Mouse (Mus musculus): ENCODE data around the gene Slc38a6.

The Slc38a6 gene

GRCm38 (mm10) chr12:73317706-73318686, 31.4 kb downstream of the Slc38a6 start:
- in situ Hi-C loops (cut with MboI, MseI), result no loop called here

GRCm38 (mm10) chr12:73324180-73324586, 37.6 kb downstream of the Slc38a6 start:
- in situ Hi-C loops (cut with MboI, MseI), result no loop called here

- in situ Hi-C loops (cut with MboI, MseI), result no loop called here
Measured at GRCm38 (mm10) chr12:73324742-73325141, 38.2 kb downstream of the Slc38a6 start.

- in situ Hi-C loops (cut with MboI, MseI), result no loop called here
Measured at GRCm38 (mm10) chr12:73325181-73325580, 38.6 kb downstream of the Slc38a6 start.

- in situ Hi-C loops (cut with MboI, MseI), result no loop called here
Measured at GRCm38 (mm10) chr12:73325617-73326016, 39.0 kb downstream of the Slc38a6 start.

- in situ Hi-C loops (cut with MboI, MseI), result no loop called here
Measured at GRCm38 (mm10) chr12:73327381-73327780, 40.8 kb downstream of the Slc38a6 start.

- in situ Hi-C loops (cut with MboI, MseI), result no loop called here
Measured at GRCm38 (mm10) chr12:73328448-73329167, 42.0 kb downstream of the Slc38a6 start.

- in situ Hi-C loops (cut with MboI, MseI), result no loop called here
Measured at GRCm38 (mm10) chr12:73330236-73330635, 43.7 kb downstream of the Slc38a6 start.

- in situ Hi-C loops (cut with MboI, MseI), result no loop called here
Measured at GRCm38 (mm10) chr12:73332701-73333100, 46.1 kb downstream of the Slc38a6 start.

- in situ Hi-C loops (cut with MboI, MseI), result no loop called here
Measured at GRCm38 (mm10) chr12:73334051-73334551, 47.5 kb downstream of the Slc38a6 start.

- in situ Hi-C loops (cut with MboI, MseI), result no loop called here
Measured at GRCm38 (mm10) chr12:73337127-73337526, 50.5 kb downstream of the Slc38a6 start.

- in situ Hi-C loops (cut with MboI, MseI), result no loop called here
Measured at GRCm38 (mm10) chr12:73340642-73341293, 54.2 kb downstream of the Slc38a6 start.

GRCm38 (mm10) chr12:73341703-73342663, 55.4 kb downstream of the Slc38a6 start:
- in situ Hi-C loops (cut with MboI, MseI), result no loop called here

GRCm38 (mm10) chr12:73344300-73344699, 57.7 kb downstream of the Slc38a6 start:
- in situ Hi-C loops (cut with MboI, MseI), result no loop called here

- in situ Hi-C loops (cut with MboI, MseI), result no loop called here
Measured at GRCm38 (mm10) chr12:73345157-73345556, 58.6 kb downstream of the Slc38a6 start.

- in situ Hi-C loops (cut with MboI, MseI), result no loop called here
Measured at GRCm38 (mm10) chr12:73347202-73347601, 60.6 kb downstream of the Slc38a6 start.

GRCm38 (mm10) chr12:73350466-73350865, 63.9 kb downstream of the Slc38a6 start:
- in situ Hi-C loops (cut with MboI, MseI), result no loop called here

GRCm38 (mm10) chr12:73350982-73351381, 64.4 kb downstream of the Slc38a6 start:
- in situ Hi-C loops (cut with MboI, MseI), result no loop called here

- in situ Hi-C loops (cut with MboI, MseI), result no loop called here
Measured at GRCm38 (mm10) chr12:73351746-73352145, 65.2 kb downstream of the Slc38a6 start.

- in situ Hi-C loops (cut with MboI, MseI), result no loop called here
Measured at GRCm38 (mm10) chr12:73353362-73353761, 66.8 kb downstream of the Slc38a6 start.

GRCm38 (mm10) chr12:73354521-73354920, 67.9 kb downstream of the Slc38a6 start:
- in situ Hi-C loops (cut with MboI, MseI), result no loop called here
